Mouse (Mus musculus) embryonic facial prominence, embryonic 12.5 days (tissue): Measurements from ENCODE around the gene Dnmt1. TPM values are rescaled to one million over a fixed set of nuclear protein-coding genes. Genes with fewer than 3 reads are reported as not detected.
A peak's percentile ranks its signal among the peaks of the same experiment; 100 is the strongest.
"Not testable (repeated sequence)": the region's sequence is repeated elsewhere in the genome, so short reads cannot be mapped to it uniquely, and the experiment has no call there.

Source experiments
- ATAC-seq: fragments of 200-750 bp; cut with Nextera tagmentation; 2 replicates; pipeline ENCODE4 v1.8.0; 2017; ENCODE audit not compliant: insufficient number of reproducible peaks, insufficient read depth, low FRiP score, low TSS enrichment
- H3K27ac ChIP-seq: fragments of 300-500 bp; sonication (generic); 2 replicates; pipeline ENCODE4 v1.5.1; 2016; ENCODE audit warnings: mild to moderate bottlenecking
- H3K27me3 ChIP-seq: fragments of 300-500 bp; sonication (generic); 2 replicates; pipeline ENCODE4 v1.6.1; 2016; ENCODE audit warnings: mild to moderate bottlenecking, moderate library complexity
- H3K36me3 ChIP-seq: fragments of 300-500 bp; sonication (generic); 2 replicates; pipeline ENCODE4 v1.6.1; 2016; ENCODE audit warnings: mild to moderate bottlenecking
- H3K4me1 ChIP-seq: fragments of 300-500 bp; sonication (generic); 2 replicates; pipeline ENCODE4 v1.6.1; 2016
- H3K4me2 ChIP-seq: fragments of 300-500 bp; sonication (generic); replicated peaks from 2 replicates; pipeline ENCODE4 v1.6.1; 2016; ENCODE audit warnings: mild to moderate bottlenecking, moderate library complexity
- H3K4me3 ChIP-seq: fragments of 300-500 bp; sonication (generic); 2 replicates; pipeline ENCODE4 v1.5.1; 2016; ENCODE audit warnings: mild to moderate bottlenecking
- H3K9ac ChIP-seq: fragments of 300-500 bp; sonication (generic); 2 replicates; pipeline ENCODE4 v1.6.1; 2016; ENCODE audit warnings: mild to moderate bottlenecking, moderate library complexity
- H3K9me3 ChIP-seq: fragments of 300-500 bp; sonication (generic); 2 replicates; pipeline ENCODE4 v1.6.1; 2016; ENCODE audit warnings: mild to moderate bottlenecking, moderate library complexity
- WGBS: fragments of 180-500 bp; shearing (Covaris S2); methylation state at CpG from one replicate; pipeline ENCODE4 v1.1.7; 2016; 5-methylcytosine and 5-hydroxymethylcytosine counted together
- polyA plus RNA-seq: library from polyadenylated mRNA; unstranded; fragments of >200 nt; fragmentation: Nextera tagmentation; extraction: Ambion mirVana; gene quantifications from 2 replicates; pipeline ENCODE4 v1.2.1, GENCODE M21; 2016

The Dnmt1 gene
- polyA plus RNA-seq, result 122 and 124 TPM in 2 replicates

DNA sequence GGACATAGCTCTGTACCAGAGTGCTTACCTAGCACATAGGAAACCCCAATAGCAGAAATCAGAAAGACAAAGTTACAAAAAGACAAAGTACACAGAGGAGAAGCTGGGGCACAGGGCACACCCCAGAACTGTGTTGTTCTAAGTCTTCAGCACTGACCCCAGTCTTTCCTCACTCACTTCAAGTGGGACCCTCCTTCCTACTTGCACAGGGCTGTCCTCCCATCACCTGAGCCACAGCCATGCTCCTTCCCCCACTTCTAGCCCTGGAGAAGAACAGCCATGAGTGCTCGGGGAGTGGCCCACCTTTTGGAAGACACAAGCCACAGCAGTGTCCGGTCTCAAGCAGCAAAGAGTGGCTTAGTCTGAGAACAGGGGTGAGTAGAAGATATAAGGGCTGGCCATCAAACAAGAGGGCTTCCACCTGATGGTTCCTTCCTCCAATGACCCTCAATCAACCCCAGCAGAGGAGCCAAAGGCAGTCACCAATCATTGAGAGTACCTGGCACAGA, at the start of gene Dnmt1:
Gene Dnmt1, minus strand, starts transcription at position 459 of the 509 bp plus-strand sequence.
- H3K4me1 ChIP-seq, result no peaks in the 10 kb centered on the region
- ATAC-seq, result no peak
- no peak within 1 kb of the TSS for H3K4me2 ChIP-seq
- peaks cover 9% of the 10 kb centered on the region for H3K36me3 ChIP-seq
- no peak within 1 kb of the TSS for H3K27ac ChIP-seq
- H3K27me3 ChIP-seq, result no peaks in the 10 kb centered on the region
- 91% methylated on average over 2 of the region's 2 CpGs for WGBS
- H3K4me3 ChIP-seq, result no peak within 1 kb of the TSS
- no peak within 1 kb of the TSS for H3K9ac ChIP-seq
- no peaks in the 10 kb centered on the region for H3K9me3 ChIP-seq

DNA sequence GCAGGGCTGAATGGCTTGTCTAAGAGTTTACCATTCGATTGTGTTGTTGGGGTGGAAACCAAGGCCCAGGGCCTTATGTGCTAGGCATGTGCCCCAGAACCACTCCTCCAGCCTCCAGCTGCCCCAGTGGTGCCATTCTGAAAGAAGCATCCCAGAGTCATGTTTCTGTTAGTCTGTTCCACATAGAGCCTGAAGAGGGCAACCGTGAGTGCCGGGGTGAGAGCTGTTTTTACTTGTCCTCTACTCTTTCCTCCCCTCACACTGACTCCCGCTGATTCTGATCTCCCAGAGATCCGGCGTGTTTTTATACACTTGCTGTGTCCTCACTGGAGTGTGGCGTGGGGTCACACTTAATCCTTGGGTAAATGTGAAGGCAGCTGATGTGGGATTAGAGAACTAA, 48.3 kb upstream of the Dnmt1 start:
- WGBS, result 86% methylated on average over 7 of the region's 7 CpGs
- Histone ChIP-seq H3K27me3 (peaks cover 6% of the 10 kb centered on the region; the same call in 1 of the 2 replicates), H3K36me3 (peaks cover 50% of the 10 kb centered on the region), H3K9me3 (no peaks in the 10 kb centered on the region), H3K4me1 (peaks cover 4% of the 10 kb centered on the region), H3K9ac (no peak overlapping the region), H3K4me2 (no peak overlapping the region), H3K27ac (no peak overlapping the region), H3K4me3 (no peak overlapping the region)
- ATAC-seq, result no peak

GRCm38 (mm10) chr9:21007313-21007952, 47.7 kb upstream of the Dnmt1 start:
- Histone ChIP-seq H3K4me3 (no peak overlapping the region), H3K36me3 (peaks cover 50% of the 10 kb centered on the region), H3K27me3 (peaks cover 6% of the 10 kb centered on the region; the same call in 1 of the 2 replicates), H3K27ac (no peak overlapping the region), H3K9ac (no peak overlapping the region), H3K4me1 (peaks cover 4% of the 10 kb centered on the region), H3K4me2 (no peak overlapping the region), H3K9me3 (no peaks in the 10 kb centered on the region)
- 95% methylated on average over 10 of the region's 10 CpGs for WGBS
- ATAC-seq, result no peak

DNA sequence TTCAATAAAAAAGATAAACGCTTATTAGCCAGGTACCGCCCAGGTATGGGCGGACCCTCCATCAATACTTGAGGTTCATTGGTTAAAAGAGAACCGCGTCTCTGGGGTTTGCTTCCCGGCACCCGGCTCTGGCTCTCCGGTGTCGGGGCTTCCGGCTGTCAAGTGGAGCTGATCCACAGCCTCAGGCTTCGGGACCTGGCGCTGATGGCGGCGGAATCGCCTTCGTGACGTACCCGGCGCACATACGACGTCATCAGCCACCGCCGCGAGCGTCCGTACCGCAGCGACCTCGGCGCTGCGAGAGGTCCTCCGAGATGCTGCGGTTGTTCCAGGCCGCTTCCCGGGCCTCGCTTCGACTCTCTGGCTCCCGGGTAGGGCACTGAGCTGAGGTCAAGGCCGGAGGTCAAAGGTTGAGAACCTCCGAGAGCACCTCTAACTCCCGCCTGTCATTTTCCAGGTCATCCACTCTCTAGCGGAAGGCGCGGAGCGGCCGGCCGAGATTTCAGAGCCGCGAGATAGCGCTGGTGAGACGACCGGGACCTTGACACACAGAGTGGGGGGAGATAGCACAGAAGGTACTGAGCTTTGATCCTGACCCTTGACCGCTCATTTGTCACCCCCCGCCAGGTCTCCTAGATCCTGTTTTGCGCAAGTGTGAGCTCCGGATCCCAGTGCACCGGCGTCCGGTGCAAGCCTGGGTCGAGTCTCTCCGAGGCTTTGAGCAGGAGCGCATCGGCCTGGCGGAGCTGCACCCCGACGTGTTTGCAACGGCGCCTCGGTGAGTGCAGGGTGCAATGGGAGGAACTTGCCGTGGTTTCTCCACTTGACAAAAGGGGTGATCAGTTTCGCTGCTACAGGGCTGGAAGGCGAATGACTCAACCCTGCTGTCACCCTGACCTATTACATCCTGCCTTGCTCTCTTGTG, 43.2 kb upstream of the Dnmt1 start, which contains the start of gene Mrpl4:
Gene Mrpl4, plus strand, starts transcription at position 112 of the 925 bp plus-strand sequence.
- Histone ChIP-seq H3K9me3 (no peaks in the 10 kb centered on the region), H3K9ac (peak within 1 kb of the TSS; percentile 76), H3K4me3 (peak within 1 kb of the TSS; percentile 92), H3K4me1 (peaks cover 4% of the 10 kb centered on the region), H3K4me2 (peak within 1 kb of the TSS; percentile 86), H3K36me3 (peaks cover 35% of the 10 kb centered on the region), H3K27me3 (no peaks in the 10 kb centered on the region), H3K27ac (peak within 1 kb of the TSS; percentile 83)
- peak; percentile 74 for ATAC-seq
- WGBS, result under 1% methylated on average over 72 of the region's 72 CpGs

GRCm38 (mm10) chr9:21002270-21002626, 42.6 kb upstream of the Dnmt1 start:
- ATAC-seq, result no peak
- H3K36me3 ChIP-seq, result peaks cover 29% of the 10 kb centered on the region
- H3K4me1 ChIP-seq, result peaks cover 4% of the 10 kb centered on the region
- no peaks in the 10 kb centered on the region for H3K27me3 ChIP-seq
- WGBS, result 13% methylated on average over 7 of the region's 7 CpGs
- peak overlapping the region; percentile 83; the same call in 1 of the 2 replicates for H3K27ac ChIP-seq
- H3K4me2 ChIP-seq, result peak overlapping the region; percentile 86
- no peaks in the 10 kb centered on the region for H3K9me3 ChIP-seq
- peak overlapping the region; percentile 92 for H3K4me3 ChIP-seq
- H3K9ac ChIP-seq, result peak overlapping the region; percentile 76

- no peak overlapping the region for H3K27ac ChIP-seq
- H3K4me3 ChIP-seq, result no peak overlapping the region
- WGBS, result 67% methylated on average over 6 of the region's 6 CpGs
- peaks cover 4% of the 10 kb centered on the region for H3K4me1 ChIP-seq
- no peaks in the 10 kb centered on the region for H3K27me3 ChIP-seq
- no peaks in the 10 kb centered on the region for H3K9me3 ChIP-seq
- H3K4me2 ChIP-seq, result no peak overlapping the region
- no peak overlapping the region for H3K9ac ChIP-seq
- ATAC-seq, result no peak
- H3K36me3 ChIP-seq, result peaks cover 24% of the 10 kb centered on the region
Observed at GRCm38 (mm10) chr9:21001651-21002200, 42.0 kb upstream of the Dnmt1 start.

DNA sequence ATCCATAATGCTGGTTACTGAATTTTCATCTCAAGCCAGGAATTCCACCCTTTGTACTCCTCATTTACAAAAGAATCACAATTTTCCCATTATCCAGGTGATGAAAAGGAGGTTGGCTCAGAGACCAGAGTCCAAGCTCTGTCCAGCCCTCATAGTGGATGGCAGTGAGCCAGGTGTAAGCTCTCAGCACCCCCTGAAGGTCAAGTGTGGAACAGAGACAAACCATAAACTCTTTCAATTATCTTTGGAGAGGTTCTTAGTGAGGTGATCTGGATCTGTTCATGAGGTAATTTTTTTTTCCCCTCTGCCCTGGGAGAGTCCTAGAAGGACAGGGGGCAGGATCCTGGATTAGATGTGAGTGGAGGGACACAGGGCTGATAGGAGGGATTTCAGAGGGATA, 41.1 kb upstream of the Dnmt1 start:
- Histone ChIP-seq H3K27me3 (no peaks in the 10 kb centered on the region), H3K4me3 (no peak overlapping the region), H3K4me1 (peaks cover 4% of the 10 kb centered on the region), H3K36me3 (peaks cover 15% of the 10 kb centered on the region), H3K9ac (no peak overlapping the region), H3K9me3 (no peaks in the 10 kb centered on the region), H3K4me2 (no peak overlapping the region), H3K27ac (no peak overlapping the region)
- no peak for ATAC-seq

- H3K9ac ChIP-seq, H3K4me3 ChIP-seq, H3K27ac ChIP-seq, H3K9me3 ChIP-seq, H3K4me1 ChIP-seq, H3K4me2 ChIP-seq, ATAC-seq, H3K27me3 ChIP-seq, H3K36me3 ChIP-seq: not testable (repeated sequence)
- 70% methylated on average over 1 of the region's 1 CpGs for WGBS
Observed at GRCm38 (mm10) chr9:20998337-20998736, 38.6 kb upstream of the Dnmt1 start.

DNA sequence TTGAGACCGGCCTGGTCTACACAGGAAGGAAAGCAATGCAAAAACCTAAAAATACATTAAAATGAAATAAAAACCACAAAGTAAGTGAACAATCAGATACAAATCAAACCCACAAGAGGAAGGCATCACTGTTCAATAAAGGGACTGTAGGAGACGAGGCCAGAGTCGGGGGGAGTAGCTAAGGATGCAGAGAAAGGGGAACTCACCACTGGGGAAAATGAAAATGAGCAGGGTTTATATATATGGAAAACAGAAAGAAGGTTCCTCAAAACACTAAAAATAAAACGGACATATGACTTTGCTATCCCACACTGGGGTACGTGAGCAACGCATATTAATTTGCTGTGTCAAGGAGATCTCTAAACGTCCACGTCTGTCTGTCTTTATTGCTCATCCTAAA, 37.4 kb upstream of the Dnmt1 start:
- no peak overlapping the region for H3K27ac ChIP-seq
- H3K27me3 ChIP-seq, result no peaks in the 10 kb centered on the region
- WGBS, result 82% methylated on average over 8 of the region's 8 CpGs
- no peaks in the 10 kb centered on the region for H3K36me3 ChIP-seq
- no peak for ATAC-seq
- no peak overlapping the region for H3K9ac ChIP-seq
- H3K9me3 ChIP-seq, result no peaks in the 10 kb centered on the region
- no peak overlapping the region for H3K4me3 ChIP-seq
- H3K4me1 ChIP-seq, result no peaks in the 10 kb centered on the region
- no peak overlapping the region for H3K4me2 ChIP-seq

GRCm38 (mm10) chr9:20995069-20995468, 35.4 kb upstream of the Dnmt1 start:
- peaks cover 5% of the 10 kb centered on the region; the same call in 1 of the 2 replicates for H3K4me1 ChIP-seq
- H3K4me2 ChIP-seq, result no peak overlapping the region
- H3K4me3 ChIP-seq, result no peak overlapping the region
- no peak for ATAC-seq
- H3K9ac ChIP-seq, result no peak overlapping the region
- no peak overlapping the region for H3K27ac ChIP-seq
- WGBS, result 88% methylated on average over 3 of the region's 3 CpGs
- H3K36me3 ChIP-seq, result no peaks in the 10 kb centered on the region
- H3K27me3 ChIP-seq, result no peaks in the 10 kb centered on the region
- H3K9me3 ChIP-seq, result no peaks in the 10 kb centered on the region

GRCm38 (mm10) chr9:20993165-20993898, 33.6 kb upstream of the Dnmt1 start:
- peaks cover 7% of the 10 kb centered on the region; the same call in 1 of the 2 replicates for H3K4me1 ChIP-seq
- no peak overlapping the region for H3K27ac ChIP-seq
- H3K9me3 ChIP-seq, result no peaks in the 10 kb centered on the region
- WGBS, result 52% methylated on average over 5 of the region's 5 CpGs
- 0 out of 2 replicates have a peak, but pooled peaks cover under 1% of the 10 kb centered on the region for H3K27me3 ChIP-seq
- no peak overlapping the region for H3K4me3 ChIP-seq
- no peak overlapping the region for H3K9ac ChIP-seq
- H3K36me3 ChIP-seq, result no peaks in the 10 kb centered on the region
- ATAC-seq, result no peak
- no peak overlapping the region for H3K4me2 ChIP-seq
